Mouse (Mus musculus) forelimb bud, embryonic 11.5 days (tissue): Measurements from ENCODE around the gene Dzip1.

Source experiments
- DNase-seq: peaks from one replicate; pipeline ENCODE4 v3.0.0-alpha.2; 2012; ENCODE audit warnings: low read depth, low spot score

The Dzip1 gene

DNA sequence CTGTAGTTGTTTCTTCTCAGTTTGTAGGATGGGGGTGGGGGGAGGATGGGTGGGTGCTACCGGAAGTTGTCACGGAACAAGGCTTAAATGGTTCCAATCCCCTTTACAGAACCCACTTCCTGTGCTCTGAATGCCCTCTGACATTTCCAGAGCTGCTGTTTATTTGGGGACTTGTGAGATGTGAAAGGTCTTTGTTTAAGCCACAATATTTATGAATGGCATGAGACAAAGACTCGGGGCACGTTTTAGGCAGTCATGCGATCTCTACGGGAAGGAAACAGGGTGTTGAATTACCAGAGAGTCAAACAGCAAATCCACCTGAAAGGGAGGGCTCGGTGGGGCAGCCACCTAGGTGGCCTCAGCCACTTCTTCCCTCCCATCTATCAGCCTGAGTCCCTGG lies 90.9 kb downstream of the Dzip1 start:
- DNase-seq: peak; percentile 19

GRCm38 (mm10) chr14:118833241-118833640 lies 92.0 kb downstream of the Dzip1 start:
- no peak for DNase-seq

DNA sequence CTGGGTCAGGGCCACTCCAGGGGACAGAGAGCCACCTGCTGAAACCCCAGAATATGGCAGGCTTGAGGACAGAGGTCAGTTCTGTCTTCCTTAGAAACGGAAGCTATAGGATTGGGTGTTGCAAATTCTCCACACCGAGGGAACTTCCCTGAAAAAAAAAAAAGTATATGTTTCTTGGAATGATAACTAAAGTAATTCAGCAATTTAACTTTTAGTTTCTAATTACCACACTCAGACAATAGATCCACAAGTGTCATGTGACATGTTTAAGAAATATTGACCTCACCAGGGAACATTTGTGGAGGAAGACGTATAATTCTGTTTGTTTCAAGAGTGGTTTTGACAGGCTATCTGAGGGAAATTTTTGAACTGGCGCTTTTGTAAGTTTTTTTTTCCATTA lies 93.7 kb downstream of the Dzip1 start:
- DNase-seq: no peak

DNA sequence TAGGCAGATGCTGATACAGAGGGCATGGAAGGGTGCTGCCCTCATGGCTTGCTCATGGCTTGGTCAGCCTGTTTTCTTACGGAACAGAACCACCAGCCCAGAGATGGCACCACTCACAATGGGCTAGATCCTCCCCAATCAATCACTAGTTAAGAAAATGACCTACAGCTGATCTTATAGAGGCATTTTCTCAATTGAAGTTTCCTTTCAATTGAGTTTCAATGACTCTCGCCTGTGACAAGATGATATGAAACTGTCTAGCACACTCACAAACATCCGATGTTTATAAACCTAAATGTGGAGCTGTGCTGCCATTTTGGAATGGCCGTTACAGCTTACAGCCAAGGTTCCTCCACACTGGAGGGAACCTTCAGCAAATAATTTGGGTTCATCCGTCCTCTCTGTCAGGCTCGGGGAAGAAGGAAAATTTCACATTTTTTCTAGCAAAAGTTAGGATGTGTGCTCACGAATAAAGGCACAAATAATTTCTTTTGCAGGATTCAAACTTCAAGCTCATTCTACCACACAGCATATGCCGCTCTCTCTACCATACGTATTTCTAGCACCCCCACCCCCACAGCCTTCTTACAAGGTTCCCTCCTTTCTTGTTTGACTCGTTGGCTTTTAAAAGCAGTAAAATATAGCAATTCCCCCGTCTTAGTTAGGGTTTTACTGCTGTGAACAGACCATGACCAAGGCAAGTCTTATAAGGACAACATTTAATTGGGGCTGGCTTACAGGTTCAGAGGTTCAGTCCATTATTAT lies 95.7 kb downstream of the Dzip1 start:
- DNase-seq: no peak

GRCm38 (mm10) chr14:118827283-118827904 lies 97.9 kb downstream of the Dzip1 start:
- no peak for DNase-seq

GRCm38 (mm10) chr14:118826346-118826745 lies 98.9 kb downstream of the Dzip1 start:
- DNase-seq: no peak
